Mouse (Mus musculus) forebrain, embryonic 10.5 days (tissue): Measurements from ENCODE around the gene Speg. TPM values are rescaled to one million over a fixed set of nuclear protein-coding genes. Genes with fewer than 3 reads are reported as not detected.
A peak's percentile ranks its signal among the peaks of the same experiment; 100 is the strongest.

Experiments
- DNase-seq: peaks from one replicate; pipeline ENCODE4 v3.0.0-alpha.2; 2017; ENCODE audit warnings: low spot score; ENCODE audit errors: extremely low spot score
- H3K27ac ChIP-seq: fragments of 300-500 bp; sonication (generic); 2 replicates; pipeline ENCODE4 v1.5.1; 2016; ENCODE audit warnings: mild to moderate bottlenecking
- H3K27me3 ChIP-seq: fragments of 300-500 bp; sonication (generic); 2 replicates; pipeline ENCODE4 v1.6.1; 2016; ENCODE audit warnings: mild to moderate bottlenecking; ENCODE audit not compliant: poor library complexity, severe bottlenecking
- H3K36me3 ChIP-seq: fragments of 300-500 bp; sonication (generic); replicated peaks from 2 replicates; pipeline ENCODE4 v1.6.1; 2016; ENCODE audit warnings: mild to moderate bottlenecking, moderate library complexity
- H3K4me1 ChIP-seq: fragments of 300-500 bp; sonication (generic); 2 replicates; pipeline ENCODE4 v1.6.1; 2016
- H3K4me3 ChIP-seq: fragments of 300-500 bp; sonication (generic); 2 replicates; pipeline ENCODE4 v1.5.1; 2016; ENCODE audit warnings: mild to moderate bottlenecking, moderate library complexity
- H3K9me3 ChIP-seq: fragments of 300-500 bp; sonication (generic); 2 replicates; pipeline ENCODE4 v1.6.1; 2016; ENCODE audit warnings: mild to moderate bottlenecking, moderate library complexity
- WGBS: fragments of 180-500 bp; shearing (Covaris S2); methylation state at CpG from one replicate; pipeline ENCODE4 v1.1.7; 2016; 5-methylcytosine and 5-hydroxymethylcytosine counted together
- polyA plus RNA-seq: library from polyadenylated mRNA; unstranded; fragments of >200 nt; fragmentation: Nextera tagmentation; extraction: Ambion mirVana; gene quantifications from 2 replicates; pipeline ENCODE4 v1.2.1, GENCODE M21; 2016

The Speg gene
- polyA plus RNA-seq, 1 experiment from 2014 or later: 23.2 TPM

DNA sequence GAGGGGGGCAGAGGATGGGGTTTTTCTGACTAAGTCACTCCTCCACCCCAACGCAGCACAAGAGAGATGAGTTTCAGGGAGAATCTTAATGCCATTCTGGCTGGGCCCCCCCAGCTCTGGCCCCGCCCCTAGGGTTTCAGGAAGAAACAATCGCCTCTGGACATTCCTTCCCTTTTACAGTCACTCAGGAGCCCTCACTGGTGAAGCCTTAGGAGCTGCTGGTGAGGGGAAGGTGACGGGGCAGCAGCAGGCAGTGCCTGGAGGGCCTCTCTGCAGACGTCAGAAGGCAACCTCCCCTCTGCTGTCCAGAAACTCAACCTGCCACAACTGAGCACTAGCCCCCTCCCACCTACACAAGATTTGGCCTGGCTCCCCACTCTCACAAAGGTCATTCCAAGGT is 25.8 kb upstream of the Speg start:
- no peak for DNase-seq
- Histone ChIP-seq H3K36me3 (no peaks in the 10 kb centered on the region), H3K4me1 (peaks cover 31% of the 10 kb centered on the region), H3K4me3 (no peak overlapping the region), H3K27me3 (peaks cover 30% of the 10 kb centered on the region), H3K27ac (peak overlapping the region; percentile 53; the same call in 1 of the 2 replicates), H3K9me3 (no peaks in the 10 kb centered on the region)
- WGBS: 52% methylated on average over 5 of the region's 5 CpGs

DNA sequence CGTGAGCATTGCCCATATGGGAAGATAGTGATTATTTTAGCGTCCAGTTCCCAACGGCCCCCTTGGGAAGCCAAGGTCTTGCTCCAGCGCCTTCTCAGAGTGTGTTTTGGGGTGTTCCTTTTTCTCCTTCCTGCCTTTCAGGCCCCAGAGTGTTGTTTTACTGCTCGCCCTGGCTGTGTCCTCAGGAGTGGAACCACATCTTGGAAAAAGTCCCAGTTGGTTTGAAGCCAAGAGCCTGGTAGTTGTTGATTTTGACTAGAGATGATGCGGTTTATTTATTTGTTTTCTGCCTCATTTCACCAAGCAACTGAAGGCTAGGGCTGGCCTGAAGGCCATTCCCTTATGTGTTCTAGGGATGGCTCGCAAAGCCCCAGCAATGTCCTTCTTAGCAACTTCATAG is 17.8 kb upstream of the Speg start:
- no peak overlapping the region for H3K27ac ChIP-seq
- H3K9me3 ChIP-seq: no peaks in the 10 kb centered on the region
- H3K4me3 ChIP-seq: no peak overlapping the region
- H3K4me1 ChIP-seq: peaks cover 16% of the 10 kb centered on the region
- 89% methylated on average over 7 of the region's 7 CpGs for WGBS
- H3K27me3 ChIP-seq: peaks cover 54% of the 10 kb centered on the region
- no peak for DNase-seq
- H3K36me3 ChIP-seq: no peaks in the 10 kb centered on the region

- Histone ChIP-seq H3K27ac (no peak overlapping the region), H3K4me1 (peaks cover 16% of the 10 kb centered on the region), H3K4me3 (no peak overlapping the region), H3K27me3 (peaks cover 61% of the 10 kb centered on the region), H3K9me3 (no peaks in the 10 kb centered on the region), H3K36me3 (no peaks in the 10 kb centered on the region)
- no peak for DNase-seq
- WGBS: 92% methylated on average over 4 of the region's 4 CpGs
Measured at GRCm38 (mm10) chr1:75358009-75358408, 17.1 kb upstream of the Speg start.

DNA sequence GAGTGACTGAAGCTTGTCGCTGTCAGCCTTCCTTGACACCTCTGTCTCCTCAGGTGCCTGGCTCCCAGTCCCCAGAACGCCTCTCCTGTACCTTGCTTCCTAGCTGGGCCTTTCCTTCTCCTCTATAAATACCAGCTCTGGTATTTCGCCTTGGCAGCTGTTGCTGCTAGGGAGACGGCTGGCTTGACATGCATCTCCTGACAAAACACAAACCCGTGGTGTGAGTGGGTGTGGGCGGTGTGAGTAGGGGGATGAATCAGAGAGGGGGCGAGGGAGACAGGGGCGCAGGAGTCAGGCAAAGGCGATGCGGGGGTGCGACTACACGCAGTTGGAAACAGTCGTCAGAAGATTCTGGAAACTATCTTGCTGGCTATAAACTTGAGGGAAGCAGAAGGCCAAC is 15.8 kb upstream of the Speg start:
- Histone ChIP-seq H3K4me3 (no peak overlapping the region), H3K36me3 (no peaks in the 10 kb centered on the region), H3K4me1 (peaks cover 16% of the 10 kb centered on the region), H3K9me3 (no peaks in the 10 kb centered on the region), H3K27me3 (peaks cover 70% of the 10 kb centered on the region), H3K27ac (no peak overlapping the region)
- no peak for DNase-seq
- 81% methylated on average over 13 of the region's 13 CpGs for WGBS

DNA sequence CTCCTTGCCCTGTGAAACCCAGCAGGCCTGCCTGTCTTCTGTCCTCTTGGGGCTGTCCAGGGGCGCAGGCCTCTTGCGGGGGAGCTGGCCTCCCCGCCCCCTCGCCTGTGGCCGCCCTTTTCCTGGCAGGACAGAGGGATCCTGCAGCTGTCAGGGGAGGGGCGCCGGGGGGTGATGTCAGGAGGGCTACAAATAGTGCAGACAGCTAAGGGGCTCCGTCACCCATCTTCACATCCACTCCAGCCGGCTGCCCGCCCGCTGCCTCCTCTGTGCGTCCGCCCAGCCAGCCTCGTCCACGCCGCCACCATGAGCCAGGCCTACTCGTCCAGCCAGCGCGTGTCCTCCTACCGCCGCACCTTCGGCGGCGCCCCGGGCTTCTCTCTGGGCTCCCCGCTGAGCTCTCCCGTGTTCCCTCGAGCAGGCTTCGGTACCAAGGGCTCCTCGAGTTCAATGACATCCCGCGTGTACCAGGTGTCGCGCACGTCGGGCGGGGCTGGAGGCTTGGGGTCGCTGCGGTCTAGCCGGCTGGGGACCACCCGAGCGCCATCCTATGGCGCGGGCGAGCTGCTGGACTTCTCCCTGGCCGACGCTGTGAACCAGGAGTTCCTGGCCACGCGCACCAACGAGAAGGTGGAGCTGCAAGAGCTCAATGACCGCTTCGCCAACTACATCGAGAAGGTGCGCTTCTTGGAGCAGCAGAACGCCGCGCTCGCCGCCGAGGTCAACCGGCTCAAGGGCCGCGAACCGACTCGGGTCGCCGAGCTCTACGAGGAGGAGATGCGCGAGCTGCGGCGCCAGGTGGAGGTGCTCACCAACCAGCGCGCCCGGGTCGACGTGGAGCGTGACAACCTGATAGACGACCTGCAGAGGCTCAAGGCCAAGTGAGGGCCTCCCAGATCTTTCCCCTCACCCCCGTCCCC is 14.7 kb upstream of the Speg start, which contains the start of gene Des:
Des (plus strand) TSS at position 218 of the 920 bp plus-strand sequence.
- H3K27me3 ChIP-seq: peaks cover 78% of the 10 kb centered on the region
- WGBS: 2% methylated on average over 80 of the region's 80 CpGs

DNA sequence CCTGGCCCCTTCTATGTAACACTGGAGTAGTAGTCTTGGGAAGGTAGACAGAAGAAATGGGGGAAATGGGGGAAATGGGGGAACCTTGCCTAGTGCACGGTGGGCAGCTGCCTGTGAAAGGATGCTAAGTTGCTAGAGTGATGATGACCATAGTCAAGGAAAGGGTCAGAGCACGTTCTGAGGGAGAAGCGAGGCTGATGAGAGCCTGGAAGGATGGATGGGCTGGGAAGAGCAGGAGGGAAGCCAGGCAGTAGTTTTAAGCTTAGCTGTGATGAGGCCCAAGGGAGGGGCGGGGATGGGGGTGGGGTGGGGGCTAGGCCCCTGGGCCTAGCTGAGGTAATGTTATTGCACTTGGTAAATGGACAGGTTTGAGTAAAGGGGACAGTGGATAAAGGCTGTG is 14.0 kb upstream of the Speg start:
- peaks cover 78% of the 10 kb centered on the region for H3K27me3 ChIP-seq
- peak overlapping the region; percentile 46 for H3K4me3 ChIP-seq
- peaks cover 16% of the 10 kb centered on the region for H3K4me1 ChIP-seq
- no peak for DNase-seq
- H3K27ac ChIP-seq: no peak overlapping the region
- WGBS: 50% methylated on average over 4 of the region's 4 CpGs
- H3K9me3 ChIP-seq: no peaks in the 10 kb centered on the region
- H3K36me3 ChIP-seq: no peaks in the 10 kb centered on the region

More for the DNA sequence above, 14.7 kb upstream of the Speg start, which contains the start of gene Des:
- no peaks in the 10 kb centered on the region for H3K9me3 ChIP-seq
- peak within 1 kb of the TSS; percentile 46 for H3K4me3 ChIP-seq
- peaks cover 16% of the 10 kb centered on the region for H3K4me1 ChIP-seq
- H3K27ac ChIP-seq: peak within 1 kb of the TSS; percentile 53; the same call in 1 of the 2 replicates
- DNase-seq: no peak
- no peaks in the 10 kb centered on the region for H3K36me3 ChIP-seq

GRCm38 (mm10) chr1:75361750-75362149 is 13.3 kb upstream of the Speg start:
- Histone ChIP-seq H3K4me1 (peaks cover 16% of the 10 kb centered on the region), H3K4me3 (no peak overlapping the region), H3K27ac (no peak overlapping the region), H3K27me3 (peaks cover 80% of the 10 kb centered on the region), H3K36me3 (no peaks in the 10 kb centered on the region), H3K9me3 (no peaks in the 10 kb centered on the region)
- WGBS: 37% methylated on average over 4 of the region's 4 CpGs
- no peak for DNase-seq

DNA sequence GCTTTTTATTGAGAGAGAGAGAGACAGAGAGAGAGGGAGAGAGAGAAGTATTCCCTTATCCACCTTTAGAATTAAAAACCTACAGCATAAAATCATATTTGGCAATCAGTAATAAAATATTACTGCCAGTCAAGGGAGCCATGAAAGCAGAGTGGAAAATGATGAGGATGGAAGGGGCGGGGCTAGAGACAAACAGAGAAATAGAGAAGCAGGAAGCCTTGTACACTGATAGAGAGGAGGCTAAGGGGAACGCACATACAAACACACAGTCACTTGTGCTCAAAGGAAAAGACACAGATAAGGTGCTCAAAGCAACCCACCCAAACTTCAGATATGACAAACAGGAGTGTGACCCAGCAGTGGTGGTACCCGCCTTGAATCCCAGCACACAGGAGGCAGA is 11.2 kb upstream of the Speg start:
- no peak overlapping the region for H3K4me3 ChIP-seq
- WGBS: 86% methylated on average over 3 of the region's 3 CpGs
- no peaks in the 10 kb centered on the region for H3K9me3 ChIP-seq
- H3K27me3 ChIP-seq: peaks cover 69% of the 10 kb centered on the region
- H3K4me1 ChIP-seq: peaks cover 20% of the 10 kb centered on the region
- no peak overlapping the region for H3K27ac ChIP-seq
- no peaks in the 10 kb centered on the region for H3K36me3 ChIP-seq
- DNase-seq: no peak

DNA sequence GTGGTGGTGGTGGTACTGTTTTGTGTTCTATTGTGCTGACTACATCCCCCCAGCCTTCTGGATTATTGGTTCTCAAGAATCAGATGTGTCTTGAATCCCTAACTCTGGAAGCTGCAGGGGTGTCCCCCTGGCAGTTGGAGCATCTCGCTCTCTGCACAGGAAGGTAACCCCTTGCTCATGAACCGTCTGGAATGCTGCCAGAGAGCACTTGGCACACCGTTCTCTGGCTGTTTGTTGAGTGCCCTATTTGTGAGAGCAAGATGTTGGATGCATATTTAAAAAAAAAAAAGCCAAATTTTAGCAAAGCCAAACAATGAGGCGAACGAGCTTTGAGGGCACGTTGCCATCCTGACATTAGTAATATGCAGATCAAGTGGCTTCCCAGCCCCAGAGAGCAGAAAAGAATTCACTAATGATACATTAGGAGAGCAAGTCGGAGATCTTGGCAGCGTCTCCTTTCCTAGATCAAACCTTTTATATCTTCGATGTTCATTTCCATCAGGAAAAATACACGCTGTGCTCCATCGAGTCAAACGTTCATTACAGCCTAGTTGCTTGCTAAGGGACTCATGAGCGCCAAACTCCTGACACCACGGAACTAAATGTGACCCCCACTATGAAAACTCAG is 9.5 kb upstream of the Speg start:
- peaks cover 67% of the 10 kb centered on the region for H3K27me3 ChIP-seq
- no peak overlapping the region for H3K4me3 ChIP-seq
- no peaks in the 10 kb centered on the region for H3K36me3 ChIP-seq
- 92% methylated on average over 14 of the region's 14 CpGs for WGBS
- H3K4me1 ChIP-seq: peaks cover 23% of the 10 kb centered on the region
- no peak for DNase-seq
- H3K9me3 ChIP-seq: no peaks in the 10 kb centered on the region
- no peak overlapping the region for H3K27ac ChIP-seq

DNA sequence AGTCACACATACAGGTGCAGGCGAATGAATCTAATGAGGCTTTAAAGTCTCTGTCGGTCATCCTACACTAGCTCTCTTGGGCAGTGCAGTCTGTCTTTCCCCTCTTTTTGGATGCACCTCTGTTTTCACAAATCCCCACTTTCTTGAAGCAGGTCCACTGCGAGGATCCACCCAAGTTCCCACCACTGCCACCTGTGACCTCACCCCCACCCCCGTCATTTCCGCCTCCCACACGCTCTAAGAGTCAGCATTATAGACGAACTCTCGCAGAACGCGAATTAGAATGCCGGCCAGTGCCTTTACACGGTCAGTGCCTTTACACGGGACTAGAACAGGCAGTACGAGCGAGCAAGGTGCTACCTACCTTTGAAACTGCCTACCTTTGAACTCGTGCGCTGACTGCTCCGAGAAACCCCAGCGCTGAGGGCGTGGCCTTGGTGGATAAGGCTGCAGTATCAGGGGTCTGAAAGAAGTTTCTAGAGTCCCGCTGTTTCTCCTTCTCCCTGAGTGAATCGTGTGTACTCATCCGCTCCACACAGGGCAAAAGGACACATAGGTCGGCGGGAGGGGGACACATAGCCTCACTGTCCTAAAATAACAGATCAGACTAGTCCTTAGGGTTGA is 5.6 kb upstream of the Speg start:
- no peak overlapping the region for H3K27ac ChIP-seq
- no peak overlapping the region for H3K4me3 ChIP-seq
- DNase-seq: no peak
- H3K9me3 ChIP-seq: no peaks in the 10 kb centered on the region
- H3K27me3 ChIP-seq: peaks cover 48% of the 10 kb centered on the region
- no peaks in the 10 kb centered on the region for H3K36me3 ChIP-seq
- H3K4me1 ChIP-seq: peaks cover 18% of the 10 kb centered on the region
- 42% methylated on average over 25 of the region's 25 CpGs for WGBS

GRCm38 (mm10) chr1:75369984-75370660 is 5.0 kb upstream of the Speg start:
- WGBS: 58% methylated on average over 13 of the region's 13 CpGs
- Histone ChIP-seq H3K27ac (no peak overlapping the region), H3K4me1 (peaks cover 24% of the 10 kb centered on the region), H3K27me3 (peaks cover 48% of the 10 kb centered on the region), H3K4me3 (no peak overlapping the region), H3K36me3 (no peaks in the 10 kb centered on the region), H3K9me3 (no peaks in the 10 kb centered on the region)
- DNase-seq: no peak

GRCm38 (mm10) chr1:75371317-75372095 is 3.6 kb upstream of the Speg start:
- H3K4me1 ChIP-seq: peaks cover 32% of the 10 kb centered on the region
- H3K36me3 ChIP-seq: no peaks in the 10 kb centered on the region
- H3K27ac ChIP-seq: no peak overlapping the region
- no peak overlapping the region for H3K4me3 ChIP-seq
- peaks cover 60% of the 10 kb centered on the region for H3K27me3 ChIP-seq
- 60% methylated on average over 13 of the region's 13 CpGs for WGBS
- peak; percentile 60 for DNase-seq
- H3K9me3 ChIP-seq: no peaks in the 10 kb centered on the region
